Mouse (Mus musculus): ENCODE measurements around the gene Taf10.

GRCm38 (mm10) chr7:105762517-105763270 is 18.5 kb upstream of the Taf10 start:
- TF ChIP-seq CTCF (IDR thresholded peaks at IDR 0.05; ENCODE audit: borderline replicate concordance, control insufficient read depth, extremely low read depth, insufficient read depth, low read length, poor library complexity) (no peak), POLR2A (IDR thresholded peaks at IDR 0.05; ENCODE audit: control insufficient read depth, extremely low read depth, insufficient read depth, low read length, poor library complexity) (no peak)

Measured in thymus, adult 2 months (tissue).